Mouse (Mus musculus): ENCODE results near the gene Cops9.

Cops9 gene

DNA sequence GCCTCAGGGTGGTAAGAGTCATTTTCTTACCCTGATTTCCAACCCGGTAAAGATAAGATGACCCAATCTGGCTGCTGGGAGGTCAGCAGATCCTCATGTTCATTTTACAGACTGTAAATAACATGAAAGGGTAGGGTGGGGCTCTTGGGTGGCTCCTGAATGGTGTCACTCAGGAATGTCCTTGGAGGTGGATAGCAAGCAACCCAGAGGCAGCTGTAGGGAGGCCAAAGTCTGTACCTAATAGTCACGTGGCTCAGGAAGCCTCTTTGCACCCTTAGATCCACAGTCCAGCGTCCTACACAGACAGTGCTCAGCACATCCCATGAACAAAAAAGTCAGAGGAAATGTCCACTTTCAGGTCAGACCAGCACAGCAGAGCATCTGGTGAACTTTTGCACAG lies 45.8 kb downstream of the Cops9 start:
- DNase-seq (ENCODE audit: low read depth, low spot score): no peak

GRCm38 (mm10) chr1:92594111-92594510 lies 47.7 kb downstream of the Cops9 start, which contains the start of gene Olfr1411:
TSS of gene Olfr1411 (plus strand) at chr1:92594411.
- no peak for DNase-seq (ENCODE audit: low read depth, low spot score)

Measured in WW6 (cell line).